1 mouse cellular context compared by ENCODE assay signal in genomic region chr8:19908841-19909321, GRCm38 (mm10). TPM values are rescaled to one million over a fixed set of nuclear protein-coding genes. Genes with fewer than 3 reads are reported as not detected.
"Had no signal": no experiment of that assay in that cellular context is flagged by ENCODE, and none has a peak within 500 bp of the region (broad histone marks: within the 10 kb centered on the region; RNA-seq: fewer than 3 reads in every experiment).

No protein-coding gene starts in this region.

RNA-seq across cellular contexts. Expression of gene Gm31371, which starts 5.7 kb away (rescaled TPM):
- total RNA-seq: megakaryocyte-erythroid progenitor cell, adult 5-6 weeks had no signal
